Mouse (Mus musculus) layer of hippocampus, adult 2 months (tissue): Measurements from ENCODE around the gene Fhl5. TPM values are rescaled to one million over a fixed set of nuclear protein-coding genes. Genes with fewer than 3 reads are reported as not detected.
A peak's percentile ranks its signal among the peaks of the same experiment; 100 is the strongest.

Experiments used
- DNase-seq, 2 experiments: peaks; one replicate each; pipeline ENCODE4 v3.0.0; 2022; ENCODE audit warnings: low spot score in 2 of 2
- H3K27ac ChIP-seq: fragments of 200-600 bp; 2 replicates; pipeline ENCODE4 v1.8.1; 2022
- H3K4me3 ChIP-seq: fragments of 200-600 bp; 2 replicates; pipeline ENCODE4 v1.8.1; 2022; ENCODE audit warnings: mild to moderate bottlenecking
- CTCF ChIP-seq: fragments of 200-600 bp; conservative IDR thresholded peaks from 2 replicates; pipeline ENCODE4 v1.8.1; 2022; ENCODE audit warnings: antibody characterized with exemption, mild to moderate bottlenecking, moderate library complexity
- total RNA-seq, 2 experiments: library from RNA; stranded (reverse); gene quantifications; 2 replicates each; pipeline ENCODE4 v1.2.3; 2021

The Fhl5 gene
- total RNA-seq, 2 experiments from 2014 or later = 0.56 to 0.64 TPM

DNA sequence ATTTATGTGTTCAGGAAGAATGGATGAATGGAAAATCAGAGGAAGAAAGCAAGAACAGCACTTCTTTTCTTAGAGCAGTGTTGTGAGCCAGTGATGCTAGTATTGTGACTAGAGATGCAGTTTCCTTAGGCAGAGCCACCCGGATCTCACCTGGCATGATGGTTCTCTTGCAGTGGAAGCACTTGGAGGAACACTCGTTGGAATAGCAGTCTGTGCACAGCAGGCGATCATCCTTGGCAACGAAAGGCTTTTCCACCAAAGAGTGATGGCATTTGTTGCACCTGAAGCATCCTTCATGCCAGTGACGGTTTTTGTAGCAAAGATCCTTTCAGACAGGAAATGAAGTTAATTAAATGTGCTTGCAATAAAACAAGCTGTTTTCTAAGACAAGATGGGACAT, 29.2 kb downstream of the Fhl5 start:
- Histone ChIP-seq H3K4me3 (no peak overlapping the region), H3K27ac (no peak overlapping the region)
- TF ChIP-seq CTCF = no peak
- DNase-seq = no peak

DNA sequence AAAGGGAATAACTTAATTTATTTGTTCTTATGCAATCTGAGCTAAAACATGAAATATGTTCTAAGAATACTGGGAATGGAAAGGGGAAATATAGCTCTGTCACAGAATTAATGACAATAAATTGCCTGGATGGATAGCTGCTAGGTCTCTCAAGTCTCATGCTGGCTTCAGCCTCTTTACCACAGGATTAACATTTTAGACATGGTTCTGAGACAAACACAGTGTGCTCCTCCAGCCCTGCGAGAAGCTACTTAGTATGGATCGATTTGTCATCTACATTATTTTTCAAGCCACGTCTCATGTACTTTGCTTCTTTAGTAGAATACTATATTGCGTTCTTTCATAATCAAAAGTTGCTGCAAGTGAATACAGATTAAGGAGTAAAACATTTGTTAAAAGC, 36.5 kb downstream of the Fhl5 start:
- TF ChIP-seq CTCF = no peak
- no peak for DNase-seq
- Histone ChIP-seq H3K4me3 (no peak overlapping the region), H3K27ac (no peak overlapping the region)

DNA sequence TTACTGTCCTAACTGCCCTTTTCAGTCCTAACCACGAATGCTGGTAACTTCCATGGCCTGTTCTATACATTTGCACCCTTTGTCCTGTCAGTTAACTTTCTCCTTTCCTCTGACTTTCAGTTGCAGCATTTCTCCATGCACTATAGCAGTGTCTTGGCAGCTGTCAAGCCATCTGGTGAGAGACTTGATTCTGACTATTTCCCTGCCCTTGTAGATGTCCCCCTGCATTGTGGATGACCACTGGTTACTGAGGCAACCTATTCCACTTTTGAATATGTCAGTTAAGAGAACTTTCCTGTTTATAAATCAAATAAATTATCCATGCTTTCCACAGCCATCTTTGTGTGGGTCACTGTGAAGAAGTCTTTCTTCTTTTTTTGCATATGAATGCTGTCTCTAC, 45.4 kb downstream of the Fhl5 start:
- Histone ChIP-seq H3K27ac (no peak overlapping the region), H3K4me3 (no peak overlapping the region)
- no peak for TF ChIP-seq CTCF
- no peak for DNase-seq

DNA sequence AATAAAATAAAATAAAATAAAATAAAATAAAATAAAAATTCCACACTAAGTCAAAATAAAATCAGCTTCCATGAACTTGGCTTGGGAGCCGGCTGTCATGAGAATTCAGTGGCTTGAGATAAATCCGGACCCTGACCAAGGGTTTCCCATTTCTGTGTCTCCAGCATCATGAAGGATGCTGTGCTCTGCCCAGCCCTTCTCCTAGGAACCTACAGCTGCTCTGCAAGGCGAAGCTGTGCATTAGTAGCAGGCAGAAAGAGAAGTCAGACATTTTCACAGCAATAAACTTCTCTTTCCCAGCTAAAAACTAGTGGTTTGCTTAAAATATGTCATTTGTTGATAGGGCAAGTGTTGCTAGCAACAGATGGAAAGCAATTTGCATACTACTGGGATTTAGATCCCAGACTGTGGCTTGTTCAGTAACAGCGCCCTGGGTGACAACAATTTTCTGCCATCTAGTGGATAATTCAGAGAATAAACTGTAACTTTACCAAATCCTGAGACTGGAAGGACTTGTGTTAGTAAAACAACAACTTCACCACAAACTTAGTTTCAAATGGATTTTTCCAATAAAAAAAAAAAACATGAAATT, 63.0 kb downstream of the Fhl5 start:
- DNase-seq = peak; percentile 35 to 58
- TF ChIP-seq CTCF = peak; percentile 84
- H3K4me3 ChIP-seq = no peak overlapping the region
- peak overlapping the region; percentile 61 for H3K27ac ChIP-seq

Other genes with a start within 250 kb of the Fhl5 start
- 10 to 100 TPM; 33.9 to 34.2 TPM for gene Ufl1, start 38.9 kb upstream of the Fhl5 start, total RNA-seq